Mouse (Mus musculus) layer of hippocampus, adult 18-20 months (tissue): ENCODE results near the gene Olfr339. TPM values are rescaled to one million over a fixed set of nuclear protein-coding genes. Genes with fewer than 3 reads are reported as not detected.
"Not testable (repeated sequence)": the region's sequence is repeated elsewhere in the genome, so short reads cannot be mapped to it uniquely, and the experiment has no call there.

Experiments
- DNase-seq, 2 experiments: peaks; one replicate each; pipeline ENCODE4 v3.0.0; 2022; ENCODE audit warnings: low spot score in 2 of 2
- long read RNA-seq: library from polyadenylated mRNA; stranded (forward); transcript quantifications from one replicate; pipeline ENCODE4 v2.0.0, GENCODE M21; 2021
- total RNA-seq, 2 experiments: library from RNA; stranded (reverse); gene quantifications; 2 replicates each; pipeline ENCODE4 v1.2.3; 2021

The Olfr339 gene
- not detected for total RNA-seq
- long read RNA-seq: 0 reads

DNA sequence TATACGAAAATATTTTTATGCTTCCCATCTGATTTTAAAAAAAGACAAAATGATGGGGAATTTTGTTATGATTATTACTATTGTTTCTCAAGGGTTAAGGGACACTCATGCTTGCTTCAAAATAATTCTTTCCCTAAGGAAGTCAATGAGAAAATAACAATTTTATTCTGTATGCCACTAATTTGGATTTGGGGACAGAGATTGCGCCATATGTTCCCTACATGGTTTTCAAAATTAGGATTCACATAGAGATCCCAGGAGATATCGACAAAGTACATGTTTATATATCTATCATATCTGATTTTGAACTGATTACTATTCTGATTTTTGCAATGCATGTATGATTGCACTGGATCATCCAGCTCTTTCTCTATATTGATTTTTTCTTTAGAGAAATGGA, at the start of gene Olfr339:
Gene Olfr339 (plus strand): TSS at position 301 of the 400 bp plus-strand sequence.
- no peak for DNase-seq

DNA sequence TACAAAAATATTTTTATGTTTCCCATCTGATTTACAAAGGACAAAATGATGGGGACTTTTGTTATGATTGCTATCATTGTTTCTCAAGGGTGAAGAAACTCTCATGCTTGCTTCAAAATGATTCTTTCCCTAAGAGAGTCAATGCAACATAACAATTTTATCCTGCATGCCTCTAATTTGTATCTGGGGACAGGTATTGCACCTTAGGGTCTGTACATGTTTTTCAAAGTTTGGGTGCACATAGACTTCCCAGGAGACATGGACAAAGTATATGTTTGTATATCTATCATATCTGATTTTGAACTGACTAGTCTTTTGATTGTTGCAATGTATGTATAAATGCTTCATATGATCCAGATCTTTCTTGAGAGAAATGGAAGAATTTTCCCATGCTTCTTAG, 45.5 kb upstream of the Olfr339 start, which contains the start of gene Olfr338:
Gene Olfr338 (plus strand): TSS at position 301 of the 400 bp plus-strand sequence.
- no peak for DNase-seq

DNA sequence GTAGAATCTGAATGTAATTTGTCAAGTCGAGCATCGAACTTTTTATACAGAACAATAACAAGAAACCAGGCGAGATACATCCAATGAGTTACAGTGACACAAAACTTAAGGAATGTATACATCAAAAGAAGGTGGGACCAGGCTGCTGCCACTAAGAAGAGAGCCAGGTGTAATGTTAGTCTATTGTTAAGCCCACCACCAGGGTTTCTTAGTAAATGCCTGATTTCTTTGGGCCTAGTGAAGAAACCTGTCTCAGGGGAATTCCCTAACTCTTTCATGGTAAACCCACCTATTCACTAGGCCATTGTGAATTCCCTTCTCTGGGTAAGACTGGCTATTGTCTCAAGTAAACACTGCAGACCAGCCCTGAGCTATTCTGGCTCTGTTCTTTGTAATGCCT, 3.6 kb upstream of the Olfr339 start:
- DNase-seq: not testable (repeated sequence)

DNA sequence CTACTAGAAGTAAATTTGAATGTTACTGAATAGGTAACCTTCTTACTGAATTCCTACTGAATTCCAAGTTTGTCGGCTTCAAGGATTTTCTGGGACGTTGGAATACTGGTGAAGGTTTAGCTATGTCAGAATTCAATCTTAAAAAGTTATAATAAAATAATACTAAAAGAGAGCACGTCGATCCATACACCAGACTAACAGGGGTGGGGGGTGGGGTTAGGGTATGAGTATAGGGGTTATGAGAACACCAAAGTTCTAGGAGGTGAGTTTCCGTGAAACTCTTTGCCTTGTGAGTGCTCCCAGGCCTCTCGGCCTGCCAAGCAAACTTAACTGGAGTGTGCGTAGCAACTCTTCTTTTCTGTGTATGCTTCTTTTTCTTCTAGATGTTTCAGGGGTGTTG, 3.2 kb upstream of the Olfr339 start:
- DNase-seq: not testable (repeated sequence)

DNA sequence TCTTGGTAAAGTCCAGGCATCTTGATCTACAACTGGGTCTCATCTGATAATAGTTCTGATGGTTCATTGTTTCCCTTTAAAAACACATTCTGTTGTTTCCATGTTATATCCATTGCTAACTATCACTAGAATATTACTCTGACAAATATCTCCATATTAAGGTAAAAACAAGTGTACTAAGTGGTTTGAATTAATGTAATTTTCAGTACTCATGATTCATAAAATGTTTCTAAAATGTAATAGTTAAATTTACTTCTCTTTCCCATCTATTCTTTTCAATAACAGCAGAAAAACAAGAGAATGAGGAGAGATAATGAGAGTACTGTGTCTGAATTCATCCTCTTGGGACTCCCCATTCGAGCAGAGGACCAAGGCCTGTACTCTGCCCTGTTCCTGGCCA, 33.5 kb downstream of the Olfr339 start, which contains the start of gene Olfr340:
Gene Olfr340 (plus strand): TSS at position 301 of the 400 bp plus-strand sequence.
- DNase-seq: no peak

DNA sequence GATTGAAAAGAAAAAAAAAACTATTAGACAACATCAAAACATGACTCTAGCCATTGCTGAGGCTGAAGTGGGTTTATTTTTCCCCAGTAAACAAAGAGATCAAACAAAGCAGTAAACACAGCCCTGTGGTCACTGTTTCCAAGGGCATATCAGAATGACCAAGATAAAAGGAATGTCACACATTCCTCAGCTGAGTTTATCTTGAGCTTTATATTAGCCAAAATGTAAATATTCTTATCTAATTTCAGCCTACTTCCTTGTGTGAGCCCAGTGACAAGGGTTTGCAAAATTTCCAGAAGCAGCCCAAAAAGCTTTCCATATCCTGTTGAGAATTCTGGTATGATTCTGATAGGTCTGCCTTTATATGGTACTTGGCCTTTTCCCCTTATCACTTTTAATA, 54.9 kb downstream of the Olfr339 start:
- no peak for DNase-seq

Other genes with a start within 250 kb of the Olfr339 start
- gene Ptgs1, start 188.5 kb upstream of the Olfr339 start, total RNA-seq: 10 to 100 TPM; 17.9 to 18.0 TPM
- gene Olfr338, start 45.4 kb upstream of the Olfr339 start, total RNA-seq: not detected
- gene Olfr340, start 33.6 kb downstream of the Olfr339 start, total RNA-seq: not detected
- gene Olfr341, start 63.5 kb downstream of the Olfr339 start, total RNA-seq: not detected
- not detected for gene Olfr342, start 106.1 kb downstream of the Olfr339 start, total RNA-seq
- gene Olfr344, start 147.7 kb downstream of the Olfr339 start, total RNA-seq: not detected
- not detected for gene Olfr345, start 221.1 kb downstream of the Olfr339 start, total RNA-seq